Mouse (Mus musculus) gastrocnemius, adult 2 months (tissue): ENCODE data around the gene Ugt8a. TPM values are rescaled to one million over a fixed set of nuclear protein-coding genes. Genes with fewer than 3 reads are reported as not detected.
A peak's percentile ranks its signal among the peaks of the same experiment; 100 is the strongest.

Experiments
- DNase-seq: peaks from one replicate; pipeline ENCODE4 v3.0.0; 2022
- H3K27ac ChIP-seq: fragments of 200-600 bp; 2 replicates; pipeline ENCODE4 v1.8.1; 2022; ENCODE audit warnings: mild to moderate bottlenecking
- H3K4me3 ChIP-seq: fragments of 200-600 bp; 2 replicates; pipeline ENCODE4 v1.8.1; 2022; ENCODE audit warnings: mild to moderate bottlenecking, moderate library complexity
- CTCF ChIP-seq: fragments of 200-600 bp; IDR thresholded peaks from 2 replicates; pipeline ENCODE4 v1.8.1; 2022; ENCODE audit warnings: antibody characterized with exemption, mild to moderate bottlenecking, moderate library complexity
- intact Hi-C: fragments of 180-260 bp; cut with DNase I; formaldehyde crosslinking; loops from one replicate; pipeline ENCODE4 v1.15.1; 2025
- total RNA-seq, 2 experiments: library from RNA; stranded (reverse); gene quantifications; 2 replicates each; pipeline ENCODE4 v1.2.3; 2021

Ugt8a gene
- total RNA-seq, 2 experiments from 2014 or later: 0.31 to 0.33 TPM

- Histone ChIP-seq H3K4me3 (no peak overlapping the region; the same call in 1 of the 2 replicates), H3K27ac (no peak overlapping the region)
- intact Hi-C loops: no loop called here
- TF ChIP-seq CTCF: no peak
- DNase-seq: peak; percentile 61
Measured at GRCm38 (mm10) chr3:125827256-125827655, 111.2 kb downstream of the Ugt8a start.

GRCm38 (mm10) chr3:125819741-125820140, 118.7 kb downstream of the Ugt8a start:
- TF ChIP-seq CTCF: no peak
- intact Hi-C loops: no loop called here
- no peak overlapping the region for H3K27ac ChIP-seq
- H3K4me3 ChIP-seq: no peak overlapping the region
- peak; percentile 59 for DNase-seq
